Mouse (Mus musculus): Measurements from ENCODE around the gene Gm20388.

Gm20388 gene

GRCm38 (mm10) chr8:121213236-121213635 lies 1302.6 kb downstream of the Gm20388 start:
- no peak for DNase-seq

DNA sequence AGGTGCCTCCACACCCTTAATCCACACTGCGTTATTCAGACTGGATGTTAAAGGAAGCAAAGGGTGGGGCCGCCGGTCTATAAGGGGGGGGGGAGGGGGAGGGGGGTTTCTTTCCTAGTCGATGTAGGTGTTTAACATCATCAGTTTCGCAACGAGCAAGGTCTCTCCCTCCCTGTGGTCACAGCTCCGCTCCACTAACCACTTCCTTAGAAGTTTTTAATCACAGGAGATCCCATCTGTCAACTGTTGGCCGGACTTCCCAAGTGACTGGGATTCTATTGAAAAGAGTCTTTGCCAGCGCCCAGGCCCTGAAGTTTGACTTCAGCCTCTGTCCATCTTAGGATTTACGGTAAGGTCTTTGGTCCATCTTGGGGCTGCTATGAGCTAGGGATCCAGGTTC lies 1303.0 kb downstream of the Gm20388 start:
- DNase-seq = no peak

GRCm38 (mm10) chr8:121214975-121215374 lies 1304.3 kb downstream of the Gm20388 start:
- DNase-seq = no peak

DNA sequence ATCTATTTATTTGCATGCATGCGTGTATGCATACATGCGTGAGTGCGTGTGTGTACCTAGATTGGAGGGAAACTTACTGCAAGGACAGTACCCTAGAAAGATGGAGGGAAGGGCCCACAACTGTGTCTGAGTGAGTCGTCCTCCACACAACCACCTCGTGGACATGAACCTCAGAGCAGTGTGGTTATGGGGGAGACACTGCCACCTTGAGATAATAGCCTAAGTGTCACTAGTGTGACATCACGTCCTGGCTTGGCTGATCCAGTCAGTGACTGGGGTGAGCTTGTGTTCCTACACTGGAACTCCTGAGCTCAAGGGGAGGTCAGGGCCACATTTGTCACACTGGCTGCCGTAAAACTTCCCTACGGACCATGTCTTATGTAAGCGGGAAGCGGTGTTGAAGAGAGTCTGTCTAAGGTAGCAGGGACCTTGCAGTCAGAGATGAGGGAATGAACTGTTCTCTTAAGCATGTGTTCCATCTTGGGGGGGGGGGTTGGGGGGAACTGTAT lies 1305.9 kb downstream of the Gm20388 start:
- DNase-seq = no peak

GRCm38 (mm10) chr8:121218486-121218885 lies 1307.8 kb downstream of the Gm20388 start:
- peak; percentile 32 for DNase-seq

DNA sequence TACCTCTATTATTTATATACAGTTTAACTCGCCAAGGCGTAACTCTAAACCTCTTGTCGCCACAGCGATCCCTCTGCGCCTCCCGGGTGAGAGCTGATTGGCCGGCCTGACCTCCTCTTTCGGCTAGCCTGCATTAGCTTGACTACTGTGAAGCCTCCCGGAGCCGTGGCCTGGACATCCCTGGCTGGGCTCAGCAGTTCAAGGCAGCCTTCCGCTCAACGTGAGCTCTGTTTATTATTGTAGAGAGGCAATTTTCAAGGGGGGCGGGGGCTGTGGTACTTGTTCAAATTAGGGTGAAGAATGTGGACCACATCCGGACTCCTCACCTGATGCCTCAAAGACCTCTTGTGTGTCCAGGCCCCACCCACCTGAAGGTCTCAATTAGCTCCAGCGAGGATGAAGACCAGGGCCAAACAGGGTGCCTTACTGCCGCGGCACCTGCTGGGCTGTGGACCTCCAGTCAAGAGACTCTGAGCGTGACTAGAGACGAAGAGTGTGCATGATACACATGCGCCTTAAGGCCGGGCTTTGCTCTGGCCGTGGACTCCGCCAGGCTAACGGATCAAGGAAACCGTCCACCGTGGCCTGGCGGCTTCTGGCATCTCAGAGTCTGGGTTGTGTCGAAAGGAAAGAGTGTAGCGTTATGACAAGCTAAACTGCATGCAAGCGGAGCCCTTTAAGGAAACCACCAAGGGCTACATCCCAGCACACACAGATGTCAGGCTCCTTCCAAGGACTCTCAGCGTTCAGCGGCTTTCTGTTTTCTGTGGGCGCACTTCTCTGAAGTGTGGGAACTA lies 1309.7 kb downstream of the Gm20388 start:
- DNase-seq = no peak

- DNase-seq = no peak
Observed at GRCm38 (mm10) chr8:121224709-121225108, 1314.1 kb downstream of the Gm20388 start.

GRCm38 (mm10) chr8:121227756-121228155 lies 1317.1 kb downstream of the Gm20388 start:
- DNase-seq = no peak

DNA sequence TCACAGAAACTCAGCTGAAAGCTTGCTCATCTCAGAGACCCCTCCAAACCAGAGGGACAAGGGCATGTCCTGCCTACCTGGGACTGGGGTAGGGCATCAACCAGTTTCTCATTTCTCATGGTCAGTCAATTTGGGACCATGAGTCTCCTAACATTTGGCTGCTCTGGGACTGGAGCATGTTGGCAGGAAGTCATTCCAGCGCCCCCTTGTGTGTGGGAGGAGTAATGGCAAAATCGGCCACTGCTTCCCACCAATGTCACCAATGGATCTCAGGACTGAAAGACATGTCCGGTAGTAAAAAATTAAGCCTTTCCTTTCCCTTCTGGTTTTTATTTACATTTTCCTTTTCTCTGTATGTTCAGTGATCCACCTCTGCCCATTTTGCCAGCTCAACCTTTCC lies 1318.3 kb downstream of the Gm20388 start:
- peak; percentile 49 for DNase-seq

DNA sequence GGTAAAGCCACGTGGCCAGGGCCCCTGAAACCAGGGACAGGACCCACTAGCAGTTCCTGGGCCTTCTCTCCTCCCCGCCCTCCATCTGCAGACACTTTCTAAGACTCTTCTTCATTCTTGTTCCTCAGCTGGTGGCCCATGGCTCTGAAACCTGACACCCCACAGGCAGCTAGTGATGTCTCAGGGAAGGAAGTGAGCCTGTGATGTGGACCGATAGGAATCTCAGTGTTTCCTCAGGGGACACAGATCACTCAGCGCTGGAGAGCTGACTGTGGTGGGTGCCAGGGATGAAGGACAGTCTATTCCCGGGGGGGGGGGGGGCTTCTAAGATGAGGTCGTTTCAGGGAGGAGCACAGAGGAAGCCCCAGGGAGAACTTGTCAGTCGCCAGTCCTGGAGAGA lies 1318.9 kb downstream of the Gm20388 start:
- DNase-seq = no peak

DNA sequence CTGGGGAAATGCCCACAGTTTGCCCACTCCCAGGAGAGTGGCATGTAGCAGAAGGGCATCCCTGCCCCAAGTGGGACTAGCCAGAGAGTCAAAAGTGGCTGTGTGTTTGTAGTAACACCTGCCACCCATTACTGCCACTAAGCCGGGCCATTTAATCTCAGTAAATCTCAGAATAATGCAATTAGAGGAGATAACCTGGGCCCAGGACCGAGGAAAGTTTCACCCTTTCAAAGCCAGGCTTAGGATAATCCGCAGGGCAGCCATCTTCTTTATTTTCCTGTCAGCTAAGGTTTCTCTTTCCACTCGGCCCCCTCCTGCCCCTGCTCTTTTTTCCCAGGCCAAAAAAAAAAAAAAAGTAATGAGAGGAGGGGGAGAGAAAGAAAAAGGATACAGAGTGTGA lies 1322.6 kb downstream of the Gm20388 start:
- no peak for DNase-seq

DNA sequence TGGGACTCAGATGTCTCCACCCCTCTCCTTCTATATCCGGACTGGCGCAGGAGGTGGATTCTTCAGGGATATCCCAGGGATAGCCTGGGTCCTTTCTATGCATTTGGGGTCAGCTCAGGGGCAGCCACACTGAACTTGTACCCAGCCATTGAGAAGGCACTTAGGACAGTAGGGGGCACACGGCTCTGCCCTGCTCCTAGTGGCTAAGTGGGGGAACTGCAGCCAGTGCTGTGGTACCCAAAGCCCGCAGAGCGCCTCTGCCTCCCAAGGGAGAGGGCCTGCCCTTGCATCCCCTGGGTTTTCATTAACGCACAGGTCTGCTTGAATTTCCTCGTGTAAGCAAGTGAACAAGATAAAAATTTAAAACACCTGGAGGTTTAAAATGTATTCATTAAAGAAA lies 1324.3 kb downstream of the Gm20388 start:
- DNase-seq = peak; percentile 26

DNA sequence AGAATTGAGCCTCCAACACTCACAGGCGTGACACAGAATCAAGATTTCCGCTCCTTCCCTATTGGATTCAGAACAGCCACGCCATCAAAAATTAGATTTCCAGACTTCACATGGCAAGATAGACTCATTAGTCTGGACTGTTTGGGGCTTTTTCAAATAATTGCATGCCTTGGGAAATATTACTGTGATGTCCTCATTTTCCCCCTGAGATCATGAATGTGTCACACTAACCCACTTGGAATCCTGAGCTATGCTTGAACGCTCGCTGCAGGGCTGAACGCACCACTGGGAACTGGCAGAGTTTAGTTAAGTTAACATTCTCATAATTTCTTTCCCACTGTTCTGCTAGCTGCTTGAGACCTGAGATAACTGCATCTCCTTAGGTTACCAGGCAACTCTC lies 1329.0 kb downstream of the Gm20388 start:
- no peak for DNase-seq

GRCm38 (mm10) chr8:121241761-121242552 lies 1331.3 kb downstream of the Gm20388 start:
- DNase-seq = peak; percentile 66

GRCm38 (mm10) chr8:121242671-121243070 lies 1332.0 kb downstream of the Gm20388 start:
- no peak for DNase-seq

- peak; percentile 28 for DNase-seq
Observed at GRCm38 (mm10) chr8:121248823-121249222, 1338.2 kb downstream of the Gm20388 start.

DNA sequence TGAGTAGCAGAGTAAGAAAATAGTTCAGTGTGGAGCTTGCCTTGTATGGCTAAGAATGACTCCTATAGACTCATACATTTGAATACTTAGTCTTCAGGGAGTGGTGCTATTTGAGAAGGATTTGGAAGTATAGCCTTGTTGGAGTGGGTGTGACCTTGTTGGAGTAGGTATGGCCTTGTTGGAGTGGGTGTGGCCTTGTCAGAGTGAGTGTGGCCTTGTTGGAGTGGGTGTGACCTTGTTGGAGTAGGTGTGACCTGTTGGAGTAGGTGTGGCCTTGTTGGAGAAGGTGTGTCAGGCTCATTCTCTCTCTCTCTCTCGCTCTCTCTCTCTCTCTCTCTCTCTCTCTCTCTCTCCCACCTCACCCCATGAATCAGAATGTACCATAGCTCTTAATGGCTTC lies 1338.8 kb downstream of the Gm20388 start:
- no peak for DNase-seq

- DNase-seq = no peak
Observed at GRCm38 (mm10) chr8:121251089-121251488, 1340.4 kb downstream of the Gm20388 start.

- DNase-seq = no peak
Observed at GRCm38 (mm10) chr8:121255727-121256265, 1345.2 kb downstream of the Gm20388 start.

DNA sequence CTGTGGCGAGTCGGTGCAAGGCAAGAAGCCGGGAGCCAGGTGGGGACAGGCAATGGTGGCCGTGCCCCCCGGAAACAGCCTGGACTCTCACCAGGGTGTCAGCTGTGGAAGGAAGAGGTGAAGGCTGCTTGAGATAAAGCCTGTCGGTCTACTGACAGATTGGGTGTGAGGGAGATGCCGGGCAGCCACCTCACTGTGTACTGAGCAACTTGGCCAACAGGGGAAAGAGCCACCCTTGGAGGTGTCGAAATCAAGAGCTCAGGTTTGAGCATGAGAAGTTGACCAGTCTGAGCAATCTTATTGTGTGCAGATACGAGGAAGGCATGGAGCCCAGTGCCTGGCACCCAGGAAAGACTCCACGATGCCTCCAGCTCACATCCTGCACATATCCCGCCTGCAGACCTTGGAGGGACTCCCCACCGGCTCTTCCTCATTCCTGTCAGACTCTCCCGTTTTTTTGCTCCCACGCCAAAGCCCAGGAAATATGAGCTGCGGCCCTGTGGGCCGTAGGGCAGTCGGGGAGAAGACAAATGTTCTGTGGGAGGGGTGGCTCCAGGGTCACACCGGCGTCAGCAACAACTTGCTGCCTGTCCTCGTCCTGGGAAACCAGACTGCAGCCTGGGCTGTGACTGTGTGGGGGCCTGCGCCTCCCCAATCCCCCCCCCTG lies 1347.6 kb downstream of the Gm20388 start:
- no peak for DNase-seq

DNA sequence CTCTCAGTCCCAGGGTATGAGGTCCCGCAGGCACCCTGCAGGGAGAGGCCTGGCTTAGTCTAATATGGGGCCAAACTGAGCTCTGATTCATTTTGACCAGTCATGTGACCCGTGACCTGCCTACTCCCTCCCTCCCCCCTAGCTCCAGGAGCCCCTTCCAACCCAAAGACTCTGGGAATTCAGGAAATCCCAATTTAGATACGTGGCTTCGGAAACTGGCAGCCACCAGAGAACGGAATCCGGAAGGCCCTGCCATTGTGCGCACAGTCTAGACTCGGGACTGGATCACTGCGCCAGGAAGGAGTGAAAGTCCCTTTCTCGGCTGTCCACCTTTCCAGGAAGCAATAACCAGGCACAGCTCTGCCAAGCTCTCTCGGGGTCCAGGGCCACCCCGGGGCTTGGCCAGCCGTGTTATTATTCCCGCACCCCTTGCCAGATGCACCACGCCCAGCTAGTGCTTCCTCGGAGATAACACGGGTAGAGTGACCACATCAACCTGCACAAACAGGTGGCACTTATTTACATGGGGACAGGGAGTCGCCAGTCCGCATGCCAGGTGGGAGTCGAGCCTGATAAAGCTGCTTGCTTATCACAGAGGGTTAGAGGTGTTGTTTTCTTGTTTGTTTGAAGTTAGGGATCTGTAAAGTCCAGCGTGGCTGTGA lies 1352.2 kb downstream of the Gm20388 start:
- peak; percentile 61 for DNase-seq

- DNase-seq = peak; percentile 29
Observed at GRCm38 (mm10) chr8:121263390-121263775, 1352.7 kb downstream of the Gm20388 start.

DNA sequence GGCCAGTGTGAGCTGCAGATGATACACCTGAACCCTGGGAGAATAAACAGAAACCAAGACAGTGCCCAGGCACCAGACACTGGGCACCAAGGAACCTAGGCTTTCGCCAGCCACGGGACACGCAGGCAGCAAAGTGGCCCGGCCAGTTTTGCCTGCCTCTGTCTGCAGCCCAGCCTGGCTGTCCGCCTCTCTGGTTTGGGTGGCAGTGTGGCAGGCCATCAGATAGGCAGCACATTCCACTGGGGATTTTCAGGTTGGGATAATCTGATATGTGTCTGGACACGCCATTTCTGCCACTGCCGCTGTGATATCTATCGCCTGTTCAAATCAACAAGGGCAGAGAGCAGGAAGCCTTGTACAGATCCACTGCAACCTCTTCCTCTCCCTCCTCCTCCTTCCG lies 1353.6 kb downstream of the Gm20388 start:
- DNase-seq = no peak
